Mouse (Mus musculus) C2C12 (cell line): Measurements from ENCODE around the gene Nt5e.

Experiments used
- CEBPB ChIP-seq: IDR thresholded peaks from one replicate; pipeline ENCODE4 v1.6.1; 2011; ENCODE audit warnings: low read depth, mild to moderate bottlenecking, control low read depth, moderate library complexity
- CTCF ChIP-seq: IDR thresholded peaks from one replicate; pipeline ENCODE4 v1.5.1; 2011; ENCODE audit not compliant: control insufficient read depth, insufficient read depth, insufficient read length
- MAX ChIP-seq: IDR thresholded peaks from one replicate; pipeline ENCODE4 v1.6.1; 2011; ENCODE audit warnings: mild to moderate bottlenecking, control low read depth
- MYOD1 ChIP-seq: IDR thresholded peaks from one replicate; pipeline ENCODE4 v1.6.1; 2011; ENCODE audit warnings: low read depth; ENCODE audit not compliant: control insufficient read depth, insufficient read length
- USF1 ChIP-seq: IDR thresholded peaks from one replicate; pipeline ENCODE4 v1.6.1; 2011; ENCODE audit warnings: low read depth, mild to moderate bottlenecking, control low read depth, moderate library complexity

- TF ChIP-seq CTCF = no peak
- no peak for TF ChIP-seq CEBPB
- TF ChIP-seq USF1 = no peak
- TF ChIP-seq MYOD1 = no peak
- no peak for TF ChIP-seq MAX
Measured at GRCm38 (mm10) chr9:88352741-88353140, 25.7 kb downstream of the Nt5e start.
